Mouse (Mus musculus): Measurements from ENCODE around the gene 0610012G03Rik. TPM values are rescaled to one million over a fixed set of nuclear protein-coding genes. Genes with fewer than 3 reads are reported as not detected.

0610012G03Rik gene
- polyA plus RNA-seq, 1 experiment from 2014 or later, result 91.9 TPM

- H3K36me3 ChIP-seq (replicated peaks), result no peaks in the 10 kb centered on the region
- H3K9ac ChIP-seq, result no peak overlapping the region
- peaks cover 26% of the 10 kb centered on the region for H3K4me1 ChIP-seq
- no peak overlapping the region for H3K4me2 ChIP-seq
- H3K4me3 ChIP-seq (replicated peaks), result no peak overlapping the region
- WGBS, result 88% methylated on average over 1 of the region's 1 CpGs
- no peak for ATAC-seq (ENCODE audit: low FRiP score)
- peaks cover 6% of the 10 kb centered on the region; the same call in 1 of the 2 replicates for H3K9me3 ChIP-seq
- H3K27ac ChIP-seq, result no peak overlapping the region
- H3K27me3 ChIP-seq, result peaks cover 9% of the 10 kb centered on the region; the same call in 1 of the 2 replicates
Observed at GRCm38 (mm10) chr16:31901886-31902285, 46.4 kb downstream of the 0610012G03Rik start.

- Histone ChIP-seq H3K27me3 (no peaks in the 10 kb centered on the region), H3K36me3 (replicated peaks) (no peaks in the 10 kb centered on the region), H3K9me3 (peaks cover 6% of the 10 kb centered on the region; the same call in 1 of the 2 replicates), H3K4me1 (peaks cover 19% of the 10 kb centered on the region), H3K9ac (no peak overlapping the region), H3K4me2 (no peak overlapping the region), H3K4me3 (replicated peaks) (no peak overlapping the region), H3K27ac (0 out of 2 replicates have a peak overlapping the region, but pooled peaks have one; percentile 2)
- 81% methylated on average over 18 of the region's 18 CpGs for WGBS
- no peak for ATAC-seq (ENCODE audit: low FRiP score)
Observed at GRCm38 (mm10) chr16:31898546-31899326, 49.6 kb downstream of the 0610012G03Rik start.

Small RNA genes lying within 50 kb of the gene (microRNA-seq; reads per million reads assigned to microRNA genes)
- gene Gm26269, result not detected

Other genes starting within 250 kb of the 0610012G03Rik start
- 0.09 TPM in 2 replicates for gene Meltf, start 69.7 kb downstream of the 0610012G03Rik start, polyA plus RNA-seq (2016; fragmentation: Nextera tagmentation; extraction: Ambion mirVana)
- gene Pigz, start 14.6 kb downstream of the 0610012G03Rik start, polyA plus RNA-seq (2016; fragmentation: Nextera tagmentation; extraction: Ambion mirVana), result 1.1 and 1.5 TPM in 2 replicates
- 134 TPM in 2 replicates for gene Ncbp2, start within 50 bp of the 0610012G03Rik start, polyA plus RNA-seq (2016; fragmentation: Nextera tagmentation; extraction: Ambion mirVana)
- gene Senp5, start 54.8 kb upstream of the 0610012G03Rik start, polyA plus RNA-seq (2016; fragmentation: Nextera tagmentation; extraction: Ambion mirVana), result 24.1 and 25.0 TPM in 2 replicates
- gene Pak2, start 130.8 kb upstream of the 0610012G03Rik start, polyA plus RNA-seq (2016; fragmentation: Nextera tagmentation; extraction: Ambion mirVana), result 57.1 and 59.1 TPM in 2 replicates
- gene Pigx, start 151.2 kb upstream of the 0610012G03Rik start, polyA plus RNA-seq (2016; fragmentation: Nextera tagmentation; extraction: Ambion mirVana), result 127 and 133 TPM in 2 replicates
- gene Cep19, start 151.3 kb upstream of the 0610012G03Rik start, polyA plus RNA-seq (2016; fragmentation: Nextera tagmentation; extraction: Ambion mirVana), result 39.7 and 43.8 TPM in 2 replicates
- gene Nrros, start 217.1 kb upstream of the 0610012G03Rik start, polyA plus RNA-seq (2016; fragmentation: Nextera tagmentation; extraction: Ambion mirVana), result 6.8 and 7.4 TPM in 2 replicates
- gene Bex6, start 231.3 kb upstream of the 0610012G03Rik start, polyA plus RNA-seq (2016; fragmentation: Nextera tagmentation; extraction: Ambion mirVana), result not detected in 2 replicates